Comparison of ENCODE assay signal across 1 mouse cellular context in genomic region chr17:57047406-57047805, GRCm38 (mm10).
TF ChIP-seq lines count a peak whose summit lies in the region.

No protein-coding gene starts in this region.

TF ChIP-seq in MEL, 35 proteins besides CTCF, POLR2A, EP300 and RAD21:
- TF ChIP-seq USF1 (IDR thresholded peaks at IDR 0.05; ENCODE audit: low read depth, low read length) (no peak), NRF1 (IDR thresholded peaks at IDR 0.05; ENCODE audit: insufficient read depth, low read depth, low read length, poor library complexity, severe bottlenecking) (no peak), KAT2A (conservative IDR thresholded peaks at IDR 0.05; ENCODE audit: low read depth, low read length) (no peak), BHLHE40 (IDR thresholded peaks at IDR 0.05; ENCODE audit: borderline replicate concordance, low read depth, low read length) (no peak), MAX (IDR thresholded peaks at IDR 0.05; ENCODE audit: low read length) (no peak), MYB (IDR thresholded peaks at IDR 0.05; ENCODE audit: low read depth, low read length) (no peak), TCF12 (IDR thresholded peaks at IDR 0.05; ENCODE audit: low read depth, low read length) (no peak), NELFE (IDR thresholded peaks at IDR 0.05; ENCODE audit: low read depth, low read length) (no peak), MAZ (IDR thresholded peaks at IDR 0.05; ENCODE audit: low read depth, low read length) (no peak), TBP (IDR thresholded peaks at IDR 0.05; ENCODE audit: low read depth, low read length) (no peak), SMC3 (IDR thresholded peaks at IDR 0.05; ENCODE audit: low read depth, low read length) (no peak), MXI1 (IDR thresholded peaks at IDR 0.05; ENCODE audit: low read depth, low read length) (no peak), ETS1 (IDR thresholded peaks at IDR 0.05; ENCODE audit: low read depth, low read length) (no peak), POLR2AphosphoS5 (IDR thresholded peaks at IDR 0.05; ENCODE audit: borderline replicate concordance, low read depth, low read length) (no peak), RCOR1 (IDR thresholded peaks at IDR 0.05; ENCODE audit: low read depth, low read length) (no peak), SIN3A (IDR thresholded peaks at IDR 0.05; ENCODE audit: low read length) (no peak), E2F4 (IDR thresholded peaks at IDR 0.05; ENCODE audit: borderline replicate concordance, low read depth, low read length) (no peak), USF2 (IDR thresholded peaks at IDR 0.05; ENCODE audit: borderline replicate concordance in 1 of 2, insufficient read depth in 1 of 2, low read depth in 1 of 2, low read length in 2 of 2) (no peak), TAL1 (IDR thresholded peaks at IDR 0.05; ENCODE audit: low read length) (no peak), MYC (IDR thresholded peaks at IDR 0.05; ENCODE audit: low read depth, low read length) (no peak)
